Mouse (Mus musculus) forebrain, postnatal 0 days (tissue): ENCODE data around the gene Rps19bp1. TPM values are rescaled to one million over a fixed set of nuclear protein-coding genes. Genes with fewer than 3 reads are reported as not detected.

Source experiments
- ATAC-seq: fragments of 200-750 bp; cut with Nextera tagmentation; 2 replicates; pipeline ENCODE4 v1.8.0; 2017; ENCODE audit warnings: mild to moderate bottlenecking, moderate library complexity
- DNase-seq: peaks from one replicate; pipeline ENCODE4 v3.0.0-alpha.2; 2015
- H3K27ac ChIP-seq: fragments of 300-500 bp; sonication (generic); 2 replicates; pipeline ENCODE4 v1.5.1; 2014; ENCODE audit warnings: low read depth, mild to moderate bottlenecking, antibody characterized with exemption, low read length, moderate library complexity, mixed read lengths
- H3K27me3 ChIP-seq: fragments of 300-500 bp; sonication (generic); 2 replicates; pipeline ENCODE4 v1.6.1; 2014; ENCODE audit warnings: mild to moderate bottlenecking, low read length, mixed read lengths; ENCODE audit not compliant: insufficient read depth
- H3K36me3 ChIP-seq: fragments of 300-500 bp; sonication (generic); 2 replicates; pipeline ENCODE4 v1.6.1; 2014; ENCODE audit warnings: mild to moderate bottlenecking, moderate library complexity; ENCODE audit not compliant: insufficient read depth
- H3K4me1 ChIP-seq: fragments of 300-500 bp; sonication (generic); 2 replicates; pipeline ENCODE4 v1.6.1; 2014; ENCODE audit warnings: antibody characterized with exemption; ENCODE audit not compliant: insufficient read depth
- H3K4me2 ChIP-seq: fragments of 300-500 bp; sonication (generic); 2 replicates; pipeline ENCODE4 v1.6.1; 2014; ENCODE audit warnings: low read depth, mild to moderate bottlenecking, moderate library complexity
- H3K4me3 ChIP-seq: fragments of 300-500 bp; sonication (generic); 2 replicates; pipeline ENCODE4 v1.5.1; 2014; ENCODE audit warnings: low read depth, low read length, mixed read lengths
- H3K9ac ChIP-seq: fragments of 300-500 bp; sonication (generic); 2 replicates; pipeline ENCODE4 v1.6.1; 2014; ENCODE audit warnings: mild to moderate bottlenecking
- H3K9me3 ChIP-seq: fragments of 300-500 bp; sonication (generic); 2 replicates; pipeline ENCODE4 v1.6.1; 2016; ENCODE audit warnings: low read length
- CTCF ChIP-seq: sonication (generic); IDR thresholded peaks from 2 replicates; pipeline ENCODE4 v1.5.1; 2016; ENCODE audit warnings: antibody characterized with exemption, control low read depth, low read depth
- WGBS: fragments of 180-500 bp; shearing (Covaris S2); extraction: QIAGEN DNeasy Blood & Tissue Kit; methylation state at CpG from one replicate; pipeline ENCODE4 v1.1.7; 2014; 5-methylcytosine and 5-hydroxymethylcytosine counted together
- polyA plus RNA-seq: library from polyadenylated mRNA; unstranded; fragments of >200 nt; fragmentation: Nextera tagmentation; extraction: Ambion mirVana; gene quantifications from 2 replicates; pipeline ENCODE4 v1.2.1, GENCODE M21; 2015
- total RNA-seq: library from RNA; depleted of rRNA; stranded (reverse); fragments of >200 nt; gene quantifications from 2 replicates; pipeline ENCODE4 v1.2.3, GENCODE M21; 2014

The Rps19bp1 gene
- total and polyA plus RNA-seq, 2 experiments from 2014 or later: 38.7 to 84.7 TPM

DNA sequence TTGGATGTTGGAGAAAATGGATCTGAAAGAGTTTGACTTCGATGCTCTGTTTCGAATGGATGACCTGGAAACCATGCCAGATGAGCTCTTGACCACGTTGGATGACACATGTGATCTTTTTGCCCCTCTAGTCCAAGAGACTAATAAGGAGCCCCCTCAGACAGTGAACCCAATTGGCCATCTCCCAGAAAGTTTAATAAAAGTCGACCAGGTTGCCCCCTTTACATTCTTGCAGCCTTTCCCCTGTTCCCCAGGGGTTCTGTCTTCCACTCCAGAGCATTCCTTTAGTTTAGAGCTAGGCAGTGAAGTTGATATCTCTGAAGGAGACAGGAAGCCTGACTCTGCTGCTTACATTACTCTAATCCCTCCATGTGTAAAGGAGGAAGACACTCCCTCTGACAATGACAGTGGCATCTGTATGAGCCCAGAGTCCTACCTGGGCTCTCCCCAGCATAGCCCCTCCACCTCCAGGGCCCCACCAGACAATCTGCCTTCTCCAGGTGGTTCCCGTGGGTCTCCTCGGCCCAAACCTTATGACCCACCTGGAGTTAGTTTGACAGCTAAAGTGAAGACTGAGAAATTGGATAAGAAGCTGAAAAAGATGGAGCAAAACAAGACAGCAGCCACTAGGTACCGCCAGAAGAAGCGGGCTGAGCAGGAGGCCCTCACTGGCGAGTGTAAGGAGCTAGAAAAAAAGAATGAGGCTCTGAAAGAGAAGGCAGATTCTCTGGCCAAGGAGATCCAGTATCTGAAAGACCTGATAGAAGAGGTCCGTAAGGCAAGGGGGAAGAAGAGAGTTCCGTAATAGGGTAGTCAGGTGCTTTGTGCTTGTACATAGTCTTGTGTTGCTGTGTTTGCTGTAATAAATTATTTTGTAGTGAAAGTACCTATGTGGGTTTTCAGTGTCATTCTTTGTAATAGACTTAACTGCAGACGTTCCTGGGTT lies 7.2 kb downstream of the Rps19bp1 start:
- TF ChIP-seq CTCF: no peak
- peak overlapping the region; percentile 100 for H3K27ac ChIP-seq
- DNase-seq: no peak
- H3K9me3 ChIP-seq: no peaks in the 10 kb centered on the region
- H3K4me2 ChIP-seq: peak overlapping the region; percentile 97
- H3K36me3 ChIP-seq: peaks cover 54% of the 10 kb centered on the region
- 59% methylated on average over 12 of the region's 12 CpGs for WGBS
- no peaks in the 10 kb centered on the region for H3K27me3 ChIP-seq
- peak overlapping the region; percentile 93 for H3K4me3 ChIP-seq
- peak overlapping the region; percentile 100 for H3K9ac ChIP-seq
- peaks cover 22% of the 10 kb centered on the region for H3K4me1 ChIP-seq
- no peak for ATAC-seq

DNA sequence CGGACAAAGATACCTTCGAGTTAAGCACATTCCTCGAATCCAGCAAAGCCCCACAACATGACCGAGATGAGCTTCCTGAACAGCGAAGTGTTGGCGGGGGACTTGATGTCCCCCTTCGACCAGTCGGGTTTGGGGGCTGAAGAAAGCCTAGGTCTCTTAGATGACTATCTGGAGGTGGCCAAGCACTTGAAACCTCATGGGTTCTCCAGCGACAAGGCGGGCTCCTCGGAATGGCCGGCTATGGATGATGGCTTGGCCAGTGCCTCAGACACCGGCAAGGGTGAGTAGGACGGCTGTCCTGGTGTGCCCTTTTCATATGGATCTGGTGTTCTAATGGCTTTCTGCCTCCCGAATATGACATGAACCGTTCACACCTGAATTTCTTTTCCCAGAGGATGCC lies 7.9 kb downstream of the Rps19bp1 start:
- peak overlapping the region; percentile 100 for H3K9ac ChIP-seq
- WGBS: 10% methylated on average over 16 of the region's 16 CpGs
- H3K27me3 ChIP-seq: no peaks in the 10 kb centered on the region
- peak overlapping the region; percentile 93 for H3K4me3 ChIP-seq
- DNase-seq (no peak), ATAC-seq (no peak)
- peaks cover 57% of the 10 kb centered on the region for H3K36me3 ChIP-seq
- no peak for TF ChIP-seq CTCF
- H3K9me3 ChIP-seq: no peaks in the 10 kb centered on the region
- peak overlapping the region; percentile 100 for H3K27ac ChIP-seq
- peaks cover 22% of the 10 kb centered on the region for H3K4me1 ChIP-seq
- H3K4me2 ChIP-seq: peak overlapping the region; percentile 97

DNA sequence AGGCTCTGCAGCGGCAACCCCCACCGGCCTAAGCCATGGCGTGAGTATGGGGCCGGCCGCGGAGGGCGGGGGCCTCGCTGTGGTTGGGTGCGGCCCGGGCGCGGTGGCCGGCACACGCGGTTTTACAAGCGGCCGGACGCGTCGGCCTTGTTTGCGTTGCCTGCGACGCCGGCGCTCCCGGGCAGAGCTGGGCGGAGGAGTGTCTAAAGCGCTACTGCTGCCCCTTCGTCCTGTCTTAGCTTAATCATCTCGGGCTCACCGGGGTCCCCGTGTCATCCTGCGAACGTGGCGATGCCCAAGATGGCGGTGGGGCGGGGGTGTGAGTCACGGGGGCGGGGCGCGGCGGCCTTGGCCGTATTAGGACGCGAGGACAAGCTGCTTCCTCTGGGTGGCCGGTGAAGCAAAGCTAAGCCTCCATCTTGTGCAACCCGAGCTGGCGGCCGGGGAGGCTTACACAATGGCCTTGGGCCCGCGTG lies 8.4 kb downstream of the Rps19bp1 start:
- H3K9me3 ChIP-seq: no peaks in the 10 kb centered on the region
- H3K36me3 ChIP-seq: peaks cover 59% of the 10 kb centered on the region
- H3K27me3 ChIP-seq: no peaks in the 10 kb centered on the region
- peaks cover 22% of the 10 kb centered on the region for H3K4me1 ChIP-seq
- peak overlapping the region; percentile 100 for H3K27ac ChIP-seq
- peak overlapping the region; percentile 93 for H3K4me3 ChIP-seq
- TF ChIP-seq CTCF: no peak
- DNase-seq (peak; percentile 78), ATAC-seq (peak; percentile 30)
- peak overlapping the region; percentile 97 for H3K4me2 ChIP-seq
- H3K9ac ChIP-seq: peak overlapping the region; percentile 100
- WGBS: 1% methylated on average over 49 of the region's 51 CpGs

DNA sequence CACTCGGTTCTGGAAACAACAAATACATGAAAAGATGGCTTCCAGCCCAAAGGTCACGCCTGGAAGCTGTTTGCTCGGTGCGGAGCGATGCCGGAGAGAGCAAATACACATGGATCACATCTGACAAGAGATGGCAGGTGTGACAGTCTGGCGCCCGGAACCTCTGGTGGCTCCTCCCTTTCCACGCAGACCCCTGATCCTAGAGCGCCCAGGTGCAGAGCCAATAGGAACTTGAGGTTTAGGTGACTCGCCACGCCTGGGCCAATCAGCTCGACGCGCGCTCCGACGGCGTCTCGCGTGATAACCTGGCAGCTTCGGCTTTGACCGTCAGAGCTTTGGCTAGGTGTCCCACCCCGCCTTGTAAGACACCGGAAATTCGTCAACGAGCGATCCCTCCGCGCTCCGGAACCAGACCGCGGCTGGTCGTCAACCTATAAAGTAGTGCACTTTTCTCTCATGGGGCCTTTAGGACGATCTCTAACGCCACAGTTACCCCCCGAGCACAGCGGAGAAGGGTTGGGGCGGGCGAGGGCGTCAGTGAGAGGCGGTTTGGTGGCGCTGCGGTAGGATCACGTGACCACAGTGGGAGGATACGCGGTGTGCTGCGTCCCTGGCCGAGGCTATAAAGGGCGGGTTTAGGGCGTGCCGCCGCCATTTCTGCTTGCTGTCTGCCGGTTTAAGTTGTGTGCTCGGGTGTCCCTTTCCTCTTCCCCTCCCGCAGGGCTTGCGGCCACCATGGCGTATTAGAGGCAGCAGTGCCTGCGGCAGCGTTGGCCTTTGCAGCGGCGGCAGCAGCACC lies 9.1 kb downstream of the Rps19bp1 start, which contains the start of gene Atf4:
TSS of gene Atf4 (plus strand) at position 338 of the 799 bp plus-strand sequence.
- DNase-seq (peak; percentile 100), ATAC-seq (peak; percentile 96)
- Histone ChIP-seq H3K4me3 (peak within 1 kb of the TSS; percentile 93), H3K27me3 (no peaks in the 10 kb centered on the region), H3K4me1 (peaks cover 22% of the 10 kb centered on the region), H3K36me3 (peaks cover 60% of the 10 kb centered on the region), H3K9ac (peak within 1 kb of the TSS; percentile 100), H3K9me3 (no peaks in the 10 kb centered on the region), H3K27ac (peak within 1 kb of the TSS; percentile 100), H3K4me2 (peak within 1 kb of the TSS; percentile 97)
- 1% methylated on average over 62 of the region's 62 CpGs for WGBS
- no peak for TF ChIP-seq CTCF

DNA sequence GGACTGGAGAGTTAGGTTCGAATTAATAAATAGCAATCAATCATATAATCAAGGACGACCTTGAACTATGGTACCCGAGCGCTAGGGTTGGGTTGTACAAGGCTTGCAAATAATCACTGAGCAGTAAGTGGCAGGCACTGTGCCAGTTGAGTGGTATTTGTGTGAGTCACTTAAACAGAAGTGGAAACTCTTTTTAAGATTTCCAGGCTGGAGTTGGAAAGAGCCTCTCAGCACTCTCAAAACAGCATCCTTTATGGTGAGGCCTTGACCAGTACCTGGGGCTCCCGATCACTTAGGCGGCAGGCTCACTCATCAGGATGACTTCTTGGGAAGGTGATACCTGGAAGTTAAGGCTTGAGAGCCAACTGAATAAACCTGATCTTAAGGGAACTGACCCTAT lies 9.9 kb downstream of the Rps19bp1 start:
- no peak for TF ChIP-seq CTCF
- H3K4me2 ChIP-seq: peak overlapping the region; percentile 97
- no peak for DNase-seq
- 56% methylated on average over 6 of the region's 6 CpGs for WGBS
- H3K36me3 ChIP-seq: peaks cover 62% of the 10 kb centered on the region
- peak overlapping the region; percentile 100 for H3K27ac ChIP-seq
- no peaks in the 10 kb centered on the region for H3K27me3 ChIP-seq
- H3K9me3 ChIP-seq: no peaks in the 10 kb centered on the region
- H3K4me3 ChIP-seq: peak overlapping the region; percentile 93
- no peak for ATAC-seq
- peaks cover 22% of the 10 kb centered on the region for H3K4me1 ChIP-seq
- peak overlapping the region; percentile 73 for H3K9ac ChIP-seq

DNA sequence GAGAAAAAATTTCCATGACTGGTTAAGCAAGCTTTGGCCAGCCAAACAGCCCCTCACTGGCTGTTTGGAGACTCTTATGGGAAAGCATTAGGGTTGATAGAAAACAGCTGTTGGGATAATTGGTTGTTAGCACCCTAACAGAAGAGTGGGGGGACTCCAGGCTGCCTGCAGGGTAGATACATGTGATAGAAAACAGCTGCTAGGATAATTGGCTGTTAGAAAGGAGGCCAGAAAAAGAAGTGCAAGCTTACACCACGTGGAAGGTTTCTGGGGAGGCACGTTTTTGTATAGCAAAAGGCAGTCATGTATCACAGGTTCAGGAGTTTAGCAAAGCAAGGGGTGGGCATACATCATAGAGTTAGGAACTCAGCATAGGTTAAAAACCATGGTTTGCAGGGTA lies 10.6 kb downstream of the Rps19bp1 start:
- 23% methylated on average over 2 of the region's 2 CpGs for WGBS
- Histone ChIP-seq H3K9ac (no peak overlapping the region), H3K4me2 (no peak overlapping the region), H3K27me3 (no peaks in the 10 kb centered on the region), H3K36me3 (peaks cover 63% of the 10 kb centered on the region), H3K27ac (peak overlapping the region; percentile 100; the same call in 1 of the 2 replicates), H3K9me3 (no peaks in the 10 kb centered on the region), H3K4me1 (peaks cover 22% of the 10 kb centered on the region), H3K4me3 (no peak overlapping the region)
- DNase-seq: no peak
- ATAC-seq: no peak
- TF ChIP-seq CTCF: no peak
